Mouse (Mus musculus) stomach, embryonic 14.5 days (tissue): Measurements from ENCODE around the gene Tm6sf2. TPM values are rescaled to one million over a fixed set of nuclear protein-coding genes. Genes with fewer than 3 reads are reported as not detected.

ENCODE experiments used
- ATAC-seq: fragments of 200-750 bp; cut with Nextera tagmentation; 2 replicates; pipeline ENCODE4 v1.8.0; 2017; ENCODE audit warnings: low read depth, moderate TSS enrichment; ENCODE audit not compliant: insufficient number of reproducible peaks, insufficient read depth, low FRiP score
- H3K27ac ChIP-seq: fragments of 300-500 bp; sonication (generic); 2 replicates; pipeline ENCODE4 v1.5.1; 2014; ENCODE audit warnings: mild to moderate bottlenecking, low read length, moderate library complexity, mixed read lengths
- H3K27me3 ChIP-seq: fragments of 300-500 bp; sonication (generic); 2 replicates; pipeline ENCODE4 v1.6.1; 2014; ENCODE audit warnings: low read length, control low read depth, mixed read lengths; ENCODE audit not compliant: control insufficient read depth, insufficient read depth
- H3K36me3 ChIP-seq: fragments of 300-500 bp; sonication (generic); 2 replicates; pipeline ENCODE4 v1.6.1; 2014; ENCODE audit warnings: mild to moderate bottlenecking, control low read depth, low read length, moderate library complexity, mixed read lengths; ENCODE audit not compliant: control insufficient read depth, insufficient read depth
- H3K4me1 ChIP-seq: fragments of 300-500 bp; sonication (generic); 2 replicates; pipeline ENCODE4 v1.6.1; 2014; ENCODE audit warnings: low read length, control low read depth, mixed read lengths; ENCODE audit not compliant: control insufficient read depth, insufficient read depth
- H3K4me2 ChIP-seq: fragments of 300-500 bp; sonication (generic); replicated peaks from 2 replicates; pipeline ENCODE4 v1.6.1; 2014; ENCODE audit warnings: low read depth, low read length, control low read depth
- H3K4me3 ChIP-seq: fragments of 300-500 bp; sonication (generic); 2 replicates; pipeline ENCODE4 v1.5.1; 2014; ENCODE audit warnings: low read depth, low read length, control low read depth
- H3K9ac ChIP-seq: fragments of 300-500 bp; sonication (generic); replicated peaks from 2 replicates; pipeline ENCODE4 v1.6.1; 2014; ENCODE audit warnings: low read depth, mild to moderate bottlenecking, control low read depth, low read length, moderate library complexity, mixed read lengths
- H3K9me3 ChIP-seq: fragments of 300-500 bp; sonication (generic); 2 replicates; pipeline ENCODE4 v1.6.1; 2016; ENCODE audit warnings: low read depth, low read length, control low read depth; ENCODE audit not compliant: control insufficient read depth
- WGBS: fragments of 180-500 bp; shearing (Covaris S2); extraction: QIAGEN DNeasy Blood & Tissue Kit; methylation state at CpG from one replicate; pipeline ENCODE4 v1.1.7; 2014; 5-methylcytosine and 5-hydroxymethylcytosine counted together
- polyA plus RNA-seq: library from polyadenylated mRNA; unstranded; fragments of >200 nt; fragmentation: Nextera tagmentation; extraction: Ambion mirVana; gene quantifications from 2 replicates; pipeline ENCODE4 v1.2.1, GENCODE M21; 2014

The Tm6sf2 gene
- polyA plus RNA-seq, 1 experiment from 2014 or later = 2.0 TPM

DNA sequence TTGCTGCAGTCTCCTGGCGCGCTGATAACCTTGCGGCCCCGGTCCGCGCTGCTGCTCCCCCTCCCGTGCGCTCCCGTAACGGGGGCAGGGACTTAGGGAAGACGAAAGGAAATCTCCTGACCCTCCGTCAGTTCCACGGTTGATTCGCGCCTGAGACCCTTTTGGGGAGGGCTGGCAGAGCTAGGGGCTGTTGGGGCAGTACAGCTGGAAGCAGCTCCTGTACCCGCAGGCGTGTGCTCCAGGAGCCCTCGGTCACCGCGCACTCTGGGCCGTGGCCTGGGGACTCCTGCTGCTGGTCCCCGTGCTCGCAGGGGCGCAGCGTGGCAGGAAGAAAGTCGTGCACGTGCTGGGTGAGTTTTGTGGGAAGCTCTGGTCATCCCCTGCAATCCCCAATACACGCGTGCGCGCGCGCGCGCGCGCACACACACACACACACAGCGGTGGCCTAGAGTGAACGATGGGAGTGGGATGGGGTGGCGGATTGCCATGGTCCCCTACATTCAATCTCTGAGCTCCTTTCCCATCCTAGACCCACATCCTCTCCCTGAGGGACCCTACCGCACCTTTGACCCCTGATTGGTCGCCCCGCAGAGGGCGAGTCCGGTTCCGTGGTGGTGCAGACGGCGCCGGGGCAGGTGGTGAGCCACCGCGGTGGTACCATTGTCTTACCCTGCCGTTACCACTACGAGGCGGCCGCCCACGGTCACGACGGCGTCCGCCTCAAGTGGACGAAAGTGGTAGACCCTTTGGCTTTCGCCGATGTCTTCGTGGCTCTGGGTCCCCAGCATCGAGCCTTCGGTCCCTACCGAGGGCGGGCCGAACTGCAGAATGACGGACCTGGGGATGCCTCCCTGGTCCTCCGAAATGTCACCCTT, 11.7 kb downstream of the Tm6sf2 start:
- Histone ChIP-seq H3K27me3 (peaks cover 70% of the 10 kb centered on the region), H3K4me2 (peak overlapping the region; percentile 57), H3K36me3 (no peaks in the 10 kb centered on the region), H3K9me3 (no peaks in the 10 kb centered on the region), H3K9ac (no peak overlapping the region), H3K4me1 (peaks cover 14% of the 10 kb centered on the region; the same call in 1 of the 2 replicates), H3K4me3 (peak overlapping the region; percentile 30), H3K27ac (no peak overlapping the region)
- WGBS = 3% methylated on average over 71 of the region's 71 CpGs
- ATAC-seq = no peak

DNA sequence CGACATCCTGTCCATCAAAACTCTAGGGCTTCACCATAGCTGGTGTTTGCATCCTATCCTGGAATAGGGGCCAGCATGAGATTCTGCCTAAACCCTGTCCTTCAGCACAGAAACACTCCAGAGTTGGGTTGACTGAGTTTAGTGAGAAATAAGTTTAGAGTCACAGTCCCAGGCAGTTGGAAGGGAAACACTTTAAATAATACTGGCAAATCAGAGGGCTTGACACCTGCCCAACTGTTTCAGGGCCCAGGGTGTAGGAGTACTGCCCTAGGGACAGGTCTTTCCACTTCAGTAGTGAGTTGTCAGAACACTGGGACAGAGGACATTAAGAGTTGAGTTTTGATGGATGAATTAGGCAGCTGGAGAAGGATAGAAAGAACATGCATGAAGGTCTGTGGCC, 13.4 kb downstream of the Tm6sf2 start:
- ATAC-seq = no peak
- peaks cover 77% of the 10 kb centered on the region for H3K27me3 ChIP-seq
- H3K4me1 ChIP-seq = peaks cover 14% of the 10 kb centered on the region; the same call in 1 of the 2 replicates
- H3K9ac ChIP-seq = no peak overlapping the region
- H3K27ac ChIP-seq = no peak overlapping the region
- no peak overlapping the region for H3K4me3 ChIP-seq
- H3K9me3 ChIP-seq = no peaks in the 10 kb centered on the region
- H3K36me3 ChIP-seq = no peaks in the 10 kb centered on the region
- WGBS = 53% methylated on average over 1 of the region's 1 CpGs
- no peak overlapping the region for H3K4me2 ChIP-seq

DNA sequence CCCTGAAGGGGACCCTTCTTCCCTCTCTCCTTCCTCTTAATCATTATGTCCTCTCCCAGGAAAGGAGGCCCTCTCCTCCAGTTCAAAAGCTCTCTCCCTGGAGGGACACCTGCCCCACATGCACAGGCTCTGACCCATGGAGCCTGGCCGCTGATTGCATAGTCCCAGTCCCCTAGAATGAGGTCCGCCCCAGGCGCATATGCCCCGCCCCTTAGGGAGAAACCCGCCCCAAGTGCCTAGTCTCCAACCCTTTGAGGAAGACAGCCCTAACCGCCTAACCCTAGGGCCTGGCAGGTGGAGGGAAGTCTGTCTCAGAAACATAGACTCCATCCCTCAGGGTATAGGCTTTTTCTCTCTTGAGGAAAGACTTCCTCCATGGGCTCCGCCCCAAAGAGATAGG, 14.5 kb downstream of the Tm6sf2 start:
- H3K36me3 ChIP-seq = no peaks in the 10 kb centered on the region
- H3K27me3 ChIP-seq = peaks cover 75% of the 10 kb centered on the region
- H3K9me3 ChIP-seq = no peaks in the 10 kb centered on the region
- H3K4me3 ChIP-seq = no peak overlapping the region
- WGBS = 3% methylated on average over 7 of the region's 7 CpGs
- peaks cover 14% of the 10 kb centered on the region; the same call in 1 of the 2 replicates for H3K4me1 ChIP-seq
- no peak overlapping the region for H3K27ac ChIP-seq
- ATAC-seq = no peak
- no peak overlapping the region for H3K4me2 ChIP-seq
- H3K9ac ChIP-seq = no peak overlapping the region

- 4% methylated on average over 56 of the region's 56 CpGs for WGBS
- no peak overlapping the region for H3K27ac ChIP-seq
- peak overlapping the region; percentile 17 for H3K4me3 ChIP-seq
- peak; percentile 43; the same call in 1 of the 2 replicates for ATAC-seq
- no peaks in the 10 kb centered on the region for H3K9me3 ChIP-seq
- peaks cover 14% of the 10 kb centered on the region; the same call in 1 of the 2 replicates for H3K4me1 ChIP-seq
- H3K27me3 ChIP-seq = peaks cover 68% of the 10 kb centered on the region
- H3K9ac ChIP-seq = no peak overlapping the region
- peak overlapping the region; percentile 45 for H3K4me2 ChIP-seq
- no peaks in the 10 kb centered on the region for H3K36me3 ChIP-seq
These were observed 15.3 kb downstream of the Tm6sf2 start for GRCm38 (mm10) chr8:70087836-70088650.

DNA sequence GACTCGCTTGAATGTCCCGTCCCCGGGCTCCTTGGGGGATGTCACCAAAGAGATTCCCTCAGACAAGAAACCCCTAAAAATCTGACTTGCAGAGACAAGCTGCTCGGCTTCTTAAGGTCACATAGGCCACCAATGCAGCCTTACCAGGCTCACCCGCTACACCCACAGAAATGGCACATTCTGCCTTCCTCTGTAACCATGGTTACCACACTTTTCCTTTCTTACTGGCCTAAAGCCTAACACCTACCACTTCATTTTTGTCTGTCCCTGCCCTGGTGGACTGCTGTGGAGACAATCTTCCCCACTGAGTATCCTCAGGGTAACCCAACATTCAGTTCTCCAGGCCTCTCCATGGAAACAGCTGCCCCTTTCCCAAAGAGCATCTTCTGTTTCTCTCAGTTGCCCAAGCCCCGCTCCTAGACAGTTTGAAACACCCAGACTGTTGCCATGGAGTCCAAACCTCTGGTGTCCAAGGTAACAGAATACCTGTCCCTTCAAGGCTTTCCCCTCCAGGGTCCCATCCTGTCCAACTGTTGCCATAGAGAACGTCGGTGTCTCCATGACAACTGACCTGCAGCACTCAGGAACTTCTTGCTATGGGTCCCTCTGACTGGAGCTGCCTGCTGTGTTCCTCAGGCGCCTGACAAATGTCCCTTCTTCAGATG, 16.7 kb downstream of the Tm6sf2 start:
- 62% methylated on average over 9 of the region's 9 CpGs for WGBS

DNA sequence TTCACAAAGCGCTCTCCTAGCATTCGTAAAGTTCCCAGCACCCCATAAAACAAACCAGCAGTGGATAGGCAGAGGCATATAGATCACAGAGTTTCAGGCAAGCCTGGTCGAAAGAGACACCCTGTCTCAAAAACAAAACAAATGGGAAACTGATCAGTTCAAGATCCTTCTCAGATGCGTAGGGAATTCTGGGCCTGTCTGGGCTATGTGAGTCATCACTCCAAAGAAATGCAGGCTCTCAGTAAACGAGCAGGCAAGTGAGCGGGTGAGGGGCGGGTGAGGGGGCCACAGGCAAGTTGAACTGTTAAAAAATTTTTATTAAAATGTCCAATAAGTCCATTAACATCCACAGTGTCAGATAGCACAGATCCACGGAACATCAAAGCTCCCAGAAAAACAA, 20.1 kb downstream of the Tm6sf2 start:
- Histone ChIP-seq H3K9ac (no peak overlapping the region), H3K4me3 (no peak overlapping the region), H3K4me2 (no peak overlapping the region), H3K36me3 (no peaks in the 10 kb centered on the region), H3K4me1 (0 out of 2 replicates have a peak, but pooled peaks cover 2% of the 10 kb centered on the region), H3K27ac (no peak overlapping the region), H3K27me3 (peaks cover 22% of the 10 kb centered on the region), H3K9me3 (no peaks in the 10 kb centered on the region)
- 53% methylated on average over 8 of the region's 8 CpGs for WGBS
- no peak for ATAC-seq

More for the DNA sequence above, 16.7 kb downstream of the Tm6sf2 start:
- no peak for ATAC-seq
- Histone ChIP-seq H3K4me3 (no peak overlapping the region), H3K9ac (no peak overlapping the region), H3K36me3 (no peaks in the 10 kb centered on the region), H3K27me3 (peaks cover 54% of the 10 kb centered on the region), H3K4me2 (no peak overlapping the region), H3K4me1 (peaks cover 5% of the 10 kb centered on the region; the same call in 1 of the 2 replicates), H3K27ac (no peak overlapping the region), H3K9me3 (no peaks in the 10 kb centered on the region)

DNA sequence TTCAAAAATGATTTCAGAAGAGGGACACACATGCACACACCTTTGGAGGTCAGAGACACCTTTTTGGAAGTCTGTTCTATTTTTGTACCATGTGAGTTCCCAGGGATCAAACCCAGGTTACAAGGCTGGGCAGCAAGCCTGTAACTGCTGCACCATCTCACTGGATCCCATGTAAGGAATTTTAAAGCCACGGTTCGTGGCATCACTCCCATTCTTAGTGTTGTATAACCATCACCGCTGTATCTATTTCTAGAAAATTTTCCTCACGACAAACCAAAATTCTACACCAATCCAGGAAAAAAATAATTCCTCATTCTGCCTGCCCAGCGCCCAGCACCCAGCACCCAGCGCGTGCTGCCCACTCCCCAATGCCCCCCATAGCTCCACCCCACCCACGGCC, 26.6 kb downstream of the Tm6sf2 start:
- Histone ChIP-seq H3K27ac (no peak overlapping the region), H3K9ac (no peak overlapping the region), H3K36me3 (no peaks in the 10 kb centered on the region), H3K4me3 (no peak overlapping the region), H3K27me3 (no peaks in the 10 kb centered on the region), H3K4me2 (no peak overlapping the region), H3K9me3 (no peaks in the 10 kb centered on the region), H3K4me1 (no peaks in the 10 kb centered on the region)
- 72% methylated on average over 8 of the region's 8 CpGs for WGBS
- ATAC-seq = no peak

DNA sequence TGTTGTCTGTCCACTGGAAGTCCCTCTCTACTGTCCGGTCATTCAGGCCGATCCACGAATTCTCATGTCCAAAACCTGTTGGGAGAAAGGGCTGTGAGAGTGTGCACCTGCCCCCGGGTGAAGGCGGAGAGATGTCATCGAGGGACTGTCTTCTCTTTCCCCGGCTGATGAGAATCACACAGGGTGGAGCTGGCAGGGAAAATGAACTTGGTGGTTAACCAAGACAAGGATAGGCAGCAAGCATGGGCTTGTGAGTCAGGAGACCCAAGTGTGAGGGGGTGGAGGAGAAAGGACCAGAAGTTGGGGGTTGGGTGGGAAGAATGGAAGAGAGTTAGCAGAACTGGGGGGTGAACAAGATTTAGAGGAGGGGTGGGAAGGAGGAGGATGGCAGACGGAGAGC, 27.5 kb downstream of the Tm6sf2 start:
- Histone ChIP-seq H3K9ac (no peak overlapping the region), H3K9me3 (no peaks in the 10 kb centered on the region), H3K27me3 (no peaks in the 10 kb centered on the region), H3K4me1 (no peaks in the 10 kb centered on the region), H3K36me3 (no peaks in the 10 kb centered on the region), H3K4me3 (no peak overlapping the region), H3K27ac (no peak overlapping the region), H3K4me2 (no peak overlapping the region)
- ATAC-seq = no peak
- 77% methylated on average over 8 of the region's 8 CpGs for WGBS
